Mouse (Mus musculus) lung, postnatal 14 days (tissue): Measurements from ENCODE around the gene Lin54.
A peak's percentile ranks its signal among the peaks of the same experiment; 100 is the strongest.

ENCODE experiments used
- DNase-seq: peaks from one replicate; pipeline ENCODE4 v3.0.0; 2021

Gene Lin54

DNA sequence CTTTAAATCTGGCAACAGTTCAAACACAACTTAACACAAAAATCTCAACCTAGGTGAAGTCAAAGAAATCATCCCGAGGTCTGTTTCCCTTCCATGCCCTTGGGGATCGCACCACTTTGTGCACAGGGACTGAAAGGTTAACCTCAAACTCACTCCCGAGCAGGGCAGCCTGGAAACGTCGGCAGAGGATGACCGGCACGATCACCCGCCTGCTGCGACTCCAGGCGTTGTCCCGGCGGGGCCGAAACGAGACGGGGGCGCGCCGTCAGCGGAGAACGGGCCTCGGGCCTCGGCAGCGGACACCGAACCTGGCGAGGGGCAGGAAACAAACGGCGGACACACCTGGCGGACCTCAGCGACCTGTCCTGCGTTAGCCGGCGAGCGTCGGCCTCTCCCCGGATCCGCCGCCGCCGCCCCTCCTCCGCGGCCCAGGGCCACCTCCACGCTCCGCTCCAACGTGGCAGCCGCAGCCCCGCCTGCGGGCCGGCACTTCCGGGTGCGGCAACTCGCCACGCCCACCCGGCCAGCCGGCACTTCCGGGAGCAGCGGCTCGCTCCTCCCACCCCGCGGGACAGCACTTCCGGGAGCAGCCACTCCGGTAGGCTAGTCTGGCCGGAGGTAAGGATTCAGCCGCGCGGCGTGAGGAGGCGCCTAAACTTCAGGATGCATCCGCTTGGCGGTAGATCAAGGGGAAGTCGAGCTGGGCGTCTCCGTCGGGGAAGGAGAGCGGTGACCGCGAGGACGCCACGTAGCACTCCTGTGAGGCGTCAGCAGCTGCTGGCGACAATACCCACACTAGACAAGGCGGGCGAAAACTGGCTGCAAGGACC is 84.5 kb downstream of the Lin54 start, which contains the start of gene Sec31a:
Gene Sec31a, minus strand, starts transcription at position 474 of the 830 bp plus-strand sequence.
- peak; percentile 98 for DNase-seq

DNA sequence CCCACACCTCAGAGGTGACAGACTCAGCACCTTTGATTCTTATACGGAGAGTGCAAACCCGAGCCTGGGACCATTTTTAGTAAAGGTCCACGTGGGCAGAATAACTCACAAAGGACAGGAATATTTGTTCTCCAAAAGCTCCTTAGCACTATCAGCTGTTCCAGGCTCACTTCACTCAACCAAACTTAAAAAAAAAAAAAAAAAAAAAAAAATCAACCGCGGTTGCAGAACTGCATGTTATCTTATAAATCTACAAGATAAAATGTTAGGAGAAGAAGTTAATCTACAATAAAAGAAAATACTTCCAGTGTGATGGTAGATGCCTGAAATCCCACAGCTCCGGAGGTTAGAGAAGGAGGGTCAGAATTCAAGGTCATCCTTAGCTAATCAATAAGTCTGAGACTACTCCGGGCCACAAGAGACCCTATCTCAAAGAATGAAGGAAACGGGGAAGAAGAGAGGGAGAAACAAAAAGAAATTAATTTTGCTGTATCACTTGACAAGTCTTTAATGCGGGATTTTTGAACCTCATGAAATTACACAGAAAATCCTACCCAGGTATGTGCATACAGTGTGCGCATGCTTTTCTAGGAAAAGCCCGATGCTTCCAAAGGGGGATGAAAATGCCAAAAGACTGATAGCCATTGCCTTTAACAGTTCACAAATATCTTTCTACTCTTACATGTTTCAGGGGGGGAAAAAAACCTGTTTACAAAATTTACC is 85.8 kb downstream of the Lin54 start:
- DNase-seq = no peak

DNA sequence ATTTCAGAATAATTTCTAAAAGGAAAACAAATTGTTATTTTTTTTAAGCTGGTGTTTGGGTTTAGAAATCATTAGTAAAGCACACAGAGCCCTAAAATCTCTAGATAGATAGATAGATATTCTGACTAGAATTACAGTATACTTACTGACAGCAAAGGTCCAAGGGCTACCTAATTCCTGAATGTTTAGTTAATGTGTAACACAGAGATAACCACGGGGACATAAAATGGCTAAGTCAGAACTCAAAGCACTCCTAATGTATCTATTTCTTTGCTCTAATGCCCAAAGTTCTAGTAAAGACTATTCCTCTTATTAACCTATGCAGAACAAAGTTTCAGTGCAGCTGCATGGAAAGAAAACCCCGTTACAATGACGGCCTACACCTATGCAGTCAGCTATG is 87.6 kb downstream of the Lin54 start:
- DNase-seq = no peak

DNA sequence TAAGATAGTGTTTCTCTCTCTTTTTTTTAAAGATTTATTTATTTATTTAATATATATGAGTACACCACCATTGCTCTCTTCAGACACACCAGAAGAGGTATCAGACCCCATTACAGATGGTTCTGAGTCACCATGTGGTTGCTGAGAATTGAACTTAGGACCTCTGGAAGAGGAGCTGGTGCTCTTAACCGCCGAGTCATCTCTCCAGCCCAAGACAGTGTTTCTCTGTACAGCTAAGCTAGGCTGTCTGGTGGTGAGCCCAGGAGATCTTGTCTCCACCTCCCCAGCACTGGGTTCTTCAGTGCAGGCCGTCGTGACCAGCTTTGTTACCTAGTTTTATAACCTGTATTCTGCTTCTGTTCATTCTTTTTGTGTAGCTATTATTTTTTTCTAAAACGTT is 90.2 kb downstream of the Lin54 start:
- no peak for DNase-seq

DNA sequence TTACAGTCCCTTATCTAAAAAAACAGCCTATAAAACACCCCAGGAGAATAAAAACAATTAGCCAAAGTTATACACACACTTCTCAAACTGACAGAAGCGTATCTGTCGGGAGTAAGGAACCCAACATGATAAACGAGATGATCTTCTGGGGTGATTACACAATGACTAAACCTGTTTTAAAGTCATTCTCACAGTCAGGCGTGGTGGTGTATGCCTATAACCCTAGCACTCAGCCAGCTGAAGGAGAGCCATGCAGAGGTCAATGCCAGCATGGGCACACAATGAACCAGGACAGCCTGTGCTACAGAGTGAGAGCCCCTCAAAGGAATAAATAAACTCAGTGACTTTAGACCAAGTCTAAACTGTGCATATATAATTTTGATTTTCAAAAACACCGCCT is 92.0 kb downstream of the Lin54 start:
- no peak for DNase-seq

DNA sequence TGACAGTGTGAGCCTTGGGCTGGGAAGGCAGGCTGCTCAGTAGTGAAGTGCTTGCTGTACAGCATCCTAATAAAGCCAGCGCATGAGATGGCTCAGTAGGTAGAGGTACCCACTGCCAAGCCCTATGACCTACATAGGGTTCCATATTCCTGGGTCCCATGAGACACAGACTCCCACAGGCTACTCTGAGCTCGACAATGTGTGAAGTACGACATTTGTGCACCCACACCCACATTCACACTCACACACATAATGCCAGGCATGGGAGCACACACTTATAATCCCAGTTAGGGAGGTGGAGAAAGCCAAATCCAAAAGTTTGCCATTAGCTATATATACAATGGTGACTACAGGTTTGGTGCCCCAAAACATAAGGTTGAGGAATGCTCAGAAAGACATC is 103.7 kb downstream of the Lin54 start:
- no peak for DNase-seq

DNA sequence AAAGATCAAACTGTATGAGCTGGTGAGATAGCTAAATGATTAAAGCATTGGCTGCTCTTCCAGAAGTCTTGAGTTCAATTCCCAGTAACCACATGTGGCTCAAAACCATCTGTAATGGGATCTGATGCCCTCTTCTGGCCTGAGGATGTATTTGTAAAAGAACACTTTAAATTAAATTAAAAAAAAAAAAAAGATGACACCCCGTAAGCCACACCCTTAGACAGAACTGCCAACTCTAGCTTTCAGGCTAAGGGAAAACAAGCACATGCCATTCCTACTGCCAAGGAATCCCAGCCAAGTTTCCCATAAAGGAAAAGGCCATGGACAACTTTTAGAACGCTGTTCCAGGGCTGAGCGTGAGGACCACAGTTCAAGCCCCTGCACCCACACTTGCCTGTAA is 106.8 kb downstream of the Lin54 start:
- DNase-seq = no peak

DNA sequence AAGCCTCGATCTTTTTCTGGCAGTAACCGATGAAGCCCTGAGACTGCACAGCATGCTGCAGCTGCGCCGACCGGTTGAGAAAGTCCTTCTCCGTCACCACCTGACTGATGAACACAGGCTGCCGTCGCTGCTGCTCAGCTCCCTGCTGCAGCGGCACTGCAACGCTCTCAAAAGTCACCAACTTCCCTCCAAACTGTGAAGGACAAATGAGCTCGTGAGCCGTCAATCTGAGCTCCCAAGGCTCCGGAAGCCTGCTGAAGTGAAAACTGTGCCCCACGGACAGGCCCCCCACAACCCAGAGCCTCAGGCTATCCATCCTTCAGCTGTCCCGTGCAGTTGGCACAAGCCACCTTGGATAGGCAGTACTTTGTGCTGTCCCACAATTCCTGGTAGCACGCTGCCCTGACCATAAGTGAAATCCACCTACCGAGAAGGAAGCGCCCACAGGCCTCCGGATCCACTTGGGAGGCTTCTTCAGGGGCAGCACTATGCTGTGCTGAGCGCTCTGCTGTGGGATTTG is 107.9 kb downstream of the Lin54 start:
- DNase-seq = no peak
